Mouse (Mus musculus): Measurements from ENCODE around the gene Zfp970. TPM values are rescaled to one million over a fixed set of nuclear protein-coding genes. Genes with fewer than 3 reads are reported as not detected.
"Not testable (repeated sequence)": the region's sequence is repeated elsewhere in the genome, so short reads cannot be mapped to it uniquely, and the experiment has no call there.

Zfp970 gene
- polyA plus RNA-seq, 1 experiment from 2014 or later, result 18.6 TPM

DNA sequence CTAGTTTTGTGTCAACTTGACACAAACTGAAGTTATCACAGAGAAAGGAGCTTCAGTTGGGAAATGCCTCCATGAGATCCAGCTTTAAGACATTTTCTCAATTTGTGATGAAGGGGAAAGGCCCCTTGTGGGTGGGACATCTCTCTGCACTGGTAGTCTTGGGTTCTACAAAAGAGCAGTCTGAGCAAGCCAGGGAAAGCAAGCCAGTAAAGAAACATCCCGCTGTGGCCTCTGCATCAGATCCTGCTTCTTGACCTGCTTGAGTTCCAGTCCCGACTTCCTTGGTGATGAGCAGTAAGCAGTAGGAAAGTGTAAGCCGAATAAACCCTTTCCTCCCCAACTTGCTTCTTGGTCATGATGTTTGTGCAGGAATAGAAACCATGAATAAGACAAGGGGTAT is 47.4 kb downstream of the Zfp970 start:
- whole genome bisulfite sequencing, result 84% methylated on average over 3 of the region's 3 CpGs

DNA sequence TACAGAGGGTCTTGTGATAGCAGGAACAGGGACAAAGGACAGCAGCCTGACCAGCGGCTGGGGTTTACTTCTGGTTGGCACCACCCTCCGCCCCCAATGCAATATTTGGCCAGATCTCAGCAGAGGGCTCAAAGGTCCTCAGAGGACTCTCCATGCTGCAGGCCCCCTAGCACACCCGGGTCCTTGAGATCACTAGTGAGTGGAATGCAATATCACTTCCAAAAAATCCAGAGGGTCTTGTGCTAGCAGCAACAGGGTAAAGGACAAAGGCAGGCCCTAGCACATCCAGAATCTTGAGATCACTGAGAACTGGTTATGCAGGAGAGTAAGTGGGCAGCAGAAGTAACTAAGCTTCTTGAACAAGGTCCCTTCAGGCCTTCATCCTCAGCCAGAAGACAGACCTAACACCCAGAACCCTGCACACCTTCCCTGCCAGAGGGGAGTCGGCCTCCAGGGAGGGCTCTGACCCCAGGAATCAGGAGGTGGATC is 49.5 kb downstream of the Zfp970 start:
- not testable (repeated sequence) for ATAC-seq (ENCODE audit: low FRiP score, low TSS enrichment)

More for the DNA sequence above, 47.4 kb downstream of the Zfp970 start:
- H3K27me3 ChIP-seq (ENCODE audit: control insufficient read depth, insufficient read depth, low read length); H3K9me3 ChIP-seq (ENCODE audit: control insufficient read depth, low read length); H3K36me3 ChIP-seq (ENCODE audit: control insufficient read depth, insufficient read depth, low read length); ATAC-seq (ENCODE audit: low FRiP score, low TSS enrichment); H3K9ac ChIP-seq (ENCODE audit: low read depth, low read length); H3K27ac ChIP-seq (ENCODE audit: low read depth, low read length); H3K4me2 ChIP-seq (replicated peaks; ENCODE audit: low read depth, low read length); H3K4me1 ChIP-seq (ENCODE audit: control insufficient read depth, insufficient read depth, low read length); H3K4me3 ChIP-seq (ENCODE audit: low read length): not testable (repeated sequence)

DNA sequence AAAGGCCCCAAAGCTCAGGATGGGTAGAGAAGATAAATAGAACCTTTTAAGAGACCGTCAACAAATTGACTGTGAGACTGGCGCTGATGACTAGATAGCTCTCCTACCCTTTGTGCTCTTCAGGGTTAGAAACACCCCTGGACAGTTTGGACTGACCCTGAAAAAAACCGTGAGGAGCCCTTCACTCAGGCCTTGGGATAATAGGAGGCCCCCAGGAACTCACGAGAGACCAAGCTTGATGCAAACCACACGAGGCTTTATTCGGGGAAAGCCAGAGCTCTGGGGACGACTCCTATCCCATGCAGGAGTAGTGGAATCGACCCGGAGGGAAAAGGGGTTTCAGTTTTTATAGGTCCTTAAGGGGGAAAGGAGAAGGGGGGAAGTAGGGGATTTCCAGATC is 53.2 kb downstream of the Zfp970 start:
- not testable (repeated sequence) for H3K4me3 ChIP-seq (ENCODE audit: low read length); H3K9me3 ChIP-seq (ENCODE audit: control insufficient read depth, low read length); H3K4me1 ChIP-seq (ENCODE audit: control insufficient read depth, insufficient read depth, low read length); H3K27ac ChIP-seq (ENCODE audit: low read depth, low read length); H3K9ac ChIP-seq (ENCODE audit: low read depth, low read length); H3K4me2 ChIP-seq (replicated peaks; ENCODE audit: low read depth, low read length); H3K27me3 ChIP-seq (ENCODE audit: control insufficient read depth, insufficient read depth, low read length); ATAC-seq (ENCODE audit: low FRiP score, low TSS enrichment); H3K36me3 ChIP-seq (ENCODE audit: control insufficient read depth, insufficient read depth, low read length)
- 80% methylated on average over 9 of the region's 9 CpGs for WGBS

More for the DNA sequence above, 49.5 kb downstream of the Zfp970 start:
- 96% methylated on average over 4 of the region's 4 CpGs for WGBS
- not testable (repeated sequence) for H3K36me3 ChIP-seq (ENCODE audit: control insufficient read depth, insufficient read depth, low read length); H3K27ac ChIP-seq (ENCODE audit: low read depth, low read length); H3K4me2 ChIP-seq (replicated peaks; ENCODE audit: low read depth, low read length); H3K9ac ChIP-seq (ENCODE audit: low read depth, low read length); H3K4me3 ChIP-seq (ENCODE audit: low read length); H3K9me3 ChIP-seq (ENCODE audit: control insufficient read depth, low read length); H3K4me1 ChIP-seq (ENCODE audit: control insufficient read depth, insufficient read depth, low read length); H3K27me3 ChIP-seq (ENCODE audit: control insufficient read depth, insufficient read depth, low read length)

DNA sequence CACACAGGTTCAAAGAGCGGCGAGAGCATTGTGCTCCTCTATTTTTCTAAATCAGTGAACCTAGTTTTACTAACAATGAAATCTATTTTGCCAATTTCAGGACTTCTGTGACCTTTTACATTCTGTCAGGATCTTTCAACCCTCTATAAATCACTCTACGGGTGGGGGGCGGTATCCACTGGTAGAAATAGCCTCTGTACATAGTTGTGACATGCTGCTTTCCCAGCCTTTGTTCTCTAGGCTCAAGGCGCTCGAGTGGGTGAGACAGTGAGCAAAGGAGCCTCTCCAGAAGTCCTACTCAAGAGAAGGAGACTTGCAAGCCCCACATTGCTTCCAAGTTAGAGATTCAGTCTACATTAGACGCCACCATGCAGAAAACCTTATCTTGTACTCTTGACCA is 53.8 kb downstream of the Zfp970 start:
- not testable (repeated sequence) for H3K4me2 ChIP-seq (replicated peaks; ENCODE audit: low read depth, low read length); H3K36me3 ChIP-seq (ENCODE audit: control insufficient read depth, insufficient read depth, low read length); H3K4me3 ChIP-seq (ENCODE audit: low read length); H3K27ac ChIP-seq (ENCODE audit: low read depth, low read length); H3K4me1 ChIP-seq (ENCODE audit: control insufficient read depth, insufficient read depth, low read length); H3K9me3 ChIP-seq (ENCODE audit: control insufficient read depth, low read length); H3K27me3 ChIP-seq (ENCODE audit: control insufficient read depth, insufficient read depth, low read length); ATAC-seq (ENCODE audit: low FRiP score, low TSS enrichment); H3K9ac ChIP-seq (ENCODE audit: low read depth, low read length)
- WGBS, result 85% methylated on average over 7 of the region's 7 CpGs

DNA sequence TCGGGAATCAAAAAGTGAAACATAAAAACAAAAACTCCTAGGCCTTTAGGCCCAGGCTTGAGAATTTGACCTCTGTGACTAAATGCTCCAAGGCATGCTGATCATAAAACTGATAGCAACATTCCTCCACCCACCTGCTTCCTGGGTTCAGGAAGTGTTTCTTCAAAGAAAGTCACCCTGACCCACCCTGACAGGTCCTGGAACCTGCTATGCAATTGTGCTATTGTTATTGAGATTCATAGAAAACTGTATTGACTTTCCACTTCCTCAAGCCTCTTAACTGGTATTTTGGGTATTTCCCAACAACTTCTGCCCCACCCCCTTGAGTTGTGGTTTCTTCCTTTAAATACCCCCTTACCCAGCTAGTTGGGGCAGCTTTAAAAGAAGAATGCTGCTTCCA is 54.4 kb downstream of the Zfp970 start:
- not testable (repeated sequence) for H3K4me2 ChIP-seq (replicated peaks; ENCODE audit: low read depth, low read length); H3K4me1 ChIP-seq (ENCODE audit: control insufficient read depth, insufficient read depth, low read length); H3K9me3 ChIP-seq (ENCODE audit: control insufficient read depth, low read length); ATAC-seq (ENCODE audit: low FRiP score, low TSS enrichment); H3K9ac ChIP-seq (ENCODE audit: low read depth, low read length); H3K27me3 ChIP-seq (ENCODE audit: control insufficient read depth, insufficient read depth, low read length); H3K36me3 ChIP-seq (ENCODE audit: control insufficient read depth, insufficient read depth, low read length); H3K4me3 ChIP-seq (ENCODE audit: low read length); H3K27ac ChIP-seq (ENCODE audit: low read depth, low read length)
- 88% methylated on average over 1 of the region's 1 CpGs for WGBS

DNA sequence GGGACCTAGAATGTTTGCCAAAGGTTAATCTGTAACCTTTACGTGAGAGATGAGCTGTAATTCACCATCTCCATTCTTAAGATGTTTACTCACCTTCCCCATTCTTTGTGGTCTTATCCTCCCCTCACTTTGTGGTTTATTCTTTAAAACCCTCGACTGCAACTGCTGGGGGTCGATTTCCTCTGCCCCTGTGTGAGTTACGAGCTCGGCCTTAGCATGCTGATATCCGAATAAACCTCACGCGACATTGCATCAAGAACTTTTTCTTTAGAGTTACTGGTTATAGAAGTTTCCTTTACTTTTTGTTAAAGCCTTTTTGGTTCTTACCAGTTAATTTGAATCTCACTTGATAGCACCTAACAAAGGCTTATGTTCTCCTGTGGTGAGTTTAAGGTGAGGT is 55.5 kb downstream of the Zfp970 start:
- 79% methylated on average over 8 of the region's 8 CpGs for WGBS
- Histone ChIP-seq H3K27ac (ENCODE audit: low read depth, low read length) (no peak overlapping the region), H3K9ac (ENCODE audit: low read depth, low read length) (no peak overlapping the region), H3K4me1 (ENCODE audit: control insufficient read depth, insufficient read depth, low read length) (no peaks in the 10 kb centered on the region), H3K27me3 (ENCODE audit: control insufficient read depth, insufficient read depth, low read length) (no peaks in the 10 kb centered on the region), H3K4me2 (replicated peaks; ENCODE audit: low read depth, low read length) (no peak overlapping the region), H3K36me3 (ENCODE audit: control insufficient read depth, insufficient read depth, low read length) (no peaks in the 10 kb centered on the region), H3K9me3 (ENCODE audit: control insufficient read depth, low read length) (peaks cover 6% of the 10 kb centered on the region), H3K4me3 (ENCODE audit: low read length) (no peak overlapping the region)
- ATAC-seq (ENCODE audit: low FRiP score, low TSS enrichment), result no peak

DNA sequence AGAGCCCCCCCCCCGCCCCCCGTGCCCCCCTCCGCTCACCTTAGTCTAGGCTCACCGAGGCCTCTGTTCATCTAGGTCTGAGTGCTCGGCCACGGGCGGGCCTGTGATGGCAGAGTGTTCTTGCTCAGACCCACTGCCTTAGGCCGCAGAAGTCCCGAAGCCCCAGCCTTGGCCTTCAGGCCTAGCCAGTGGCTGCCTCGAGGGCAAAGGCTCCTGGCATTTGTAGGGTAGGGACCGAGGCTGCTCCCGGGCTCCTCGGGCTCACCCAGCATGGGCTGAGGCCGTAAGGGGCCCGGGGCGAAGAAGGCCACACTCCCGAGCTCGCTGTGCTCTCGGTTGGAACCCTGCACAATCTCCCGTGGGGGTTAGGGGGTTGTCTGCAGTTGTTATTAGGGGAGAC is 58.5 kb downstream of the Zfp970 start:
- no peak overlapping the region for H3K9ac ChIP-seq (ENCODE audit: low read depth, low read length)
- H3K36me3 ChIP-seq (ENCODE audit: control insufficient read depth, insufficient read depth, low read length), result no peaks in the 10 kb centered on the region
- no peak overlapping the region for H3K27ac ChIP-seq (ENCODE audit: low read depth, low read length)
- 93% methylated on average over 20 of the region's 20 CpGs for WGBS
- H3K4me1 ChIP-seq (ENCODE audit: control insufficient read depth, insufficient read depth, low read length), result no peaks in the 10 kb centered on the region
- H3K27me3 ChIP-seq (ENCODE audit: control insufficient read depth, insufficient read depth, low read length), result no peaks in the 10 kb centered on the region
- no peak overlapping the region for H3K4me2 ChIP-seq (replicated peaks; ENCODE audit: low read depth, low read length)
- no peak overlapping the region for H3K4me3 ChIP-seq (ENCODE audit: low read length)
- no peak for ATAC-seq (ENCODE audit: low FRiP score, low TSS enrichment)
- H3K9me3 ChIP-seq (ENCODE audit: control insufficient read depth, low read length), result peaks cover 6% of the 10 kb centered on the region

DNA sequence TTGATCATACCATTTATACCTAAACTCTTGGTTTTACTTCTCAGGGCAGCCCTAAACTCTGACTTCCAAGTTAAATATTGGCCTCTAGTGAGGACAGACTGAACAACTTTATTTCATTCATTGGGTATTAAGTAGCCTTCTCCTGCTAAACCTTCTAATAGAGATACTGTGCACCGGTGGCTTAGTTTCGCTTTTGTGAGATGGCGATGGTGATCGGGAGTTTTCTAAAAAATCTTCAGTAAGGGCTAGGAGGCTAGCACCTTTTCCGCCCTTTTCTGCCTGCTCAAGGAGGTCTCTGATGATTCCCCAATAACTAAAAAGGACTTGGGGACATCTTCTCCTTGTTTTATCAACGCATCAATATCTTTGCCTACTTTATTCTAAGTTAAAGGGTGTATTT is 59.1 kb downstream of the Zfp970 start:
- H3K27ac ChIP-seq (ENCODE audit: low read depth, low read length); H3K9ac ChIP-seq (ENCODE audit: low read depth, low read length); ATAC-seq (ENCODE audit: low FRiP score, low TSS enrichment); H3K27me3 ChIP-seq (ENCODE audit: control insufficient read depth, insufficient read depth, low read length); H3K4me2 ChIP-seq (replicated peaks; ENCODE audit: low read depth, low read length); H3K4me3 ChIP-seq (ENCODE audit: low read length); H3K9me3 ChIP-seq (ENCODE audit: control insufficient read depth, low read length); H3K36me3 ChIP-seq (ENCODE audit: control insufficient read depth, insufficient read depth, low read length); H3K4me1 ChIP-seq (ENCODE audit: control insufficient read depth, insufficient read depth, low read length): not testable (repeated sequence)
- WGBS, result 92% methylated on average over 6 of the region's 6 CpGs

DNA sequence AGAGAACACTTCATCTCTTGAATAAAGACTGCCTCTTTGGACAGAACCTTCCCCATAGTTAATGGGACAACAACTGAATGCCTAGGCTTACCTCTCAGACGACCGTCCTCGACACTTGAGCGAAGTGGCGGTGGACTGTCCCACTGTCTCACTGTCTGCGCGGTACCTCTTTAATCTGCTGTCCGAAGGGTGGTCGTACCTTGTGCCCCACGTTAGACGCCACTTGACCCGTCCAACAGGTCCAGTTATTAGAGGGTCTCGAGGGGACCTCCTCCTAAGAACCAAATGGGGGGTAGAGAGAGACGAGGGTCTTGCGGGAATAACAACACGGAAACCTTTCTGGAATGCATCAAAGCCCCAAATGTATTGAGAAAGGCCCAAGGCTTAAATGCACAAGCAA is 59.6 kb downstream of the Zfp970 start:
- H3K27me3 ChIP-seq (ENCODE audit: control insufficient read depth, insufficient read depth, low read length); H3K27ac ChIP-seq (ENCODE audit: low read depth, low read length); H3K4me1 ChIP-seq (ENCODE audit: control insufficient read depth, insufficient read depth, low read length); H3K9ac ChIP-seq (ENCODE audit: low read depth, low read length); H3K9me3 ChIP-seq (ENCODE audit: control insufficient read depth, low read length); H3K4me3 ChIP-seq (ENCODE audit: low read length); H3K4me2 ChIP-seq (replicated peaks; ENCODE audit: low read depth, low read length); ATAC-seq (ENCODE audit: low FRiP score, low TSS enrichment); H3K36me3 ChIP-seq (ENCODE audit: control insufficient read depth, insufficient read depth, low read length): not testable (repeated sequence)
- WGBS, result 92% methylated on average over 16 of the region's 16 CpGs
